Mouse (Mus musculus) myocyte (in vitro differentiated cells): ENCODE measurements at regions not wholly inside any gene's neighbourhood (a gene's known extent, or its start where the extent isn't known, plus 50 kb on each side); places are given as distances from the start of the nearest gene placed in this dataset.

ENCODE experiments used
- CEBPB ChIP-seq: IDR thresholded peaks from 2 replicates; pipeline ENCODE4 v1.6.1; 2011; ENCODE audit warnings: mild to moderate bottlenecking, moderate library complexity; ENCODE audit not compliant: poor library complexity, insufficient read depth, severe bottlenecking
- E2F4 ChIP-seq: IDR thresholded peaks from one replicate; pipeline ENCODE4 v1.6.1; 2011; ENCODE audit warnings: mild to moderate bottlenecking, control low read depth, moderate library complexity; ENCODE audit not compliant: insufficient read depth
- MAX ChIP-seq: IDR thresholded peaks from one replicate; pipeline ENCODE4 v1.6.1; 2011; ENCODE audit warnings: low read depth, mild to moderate bottlenecking, control low read depth
- POLR2A ChIP-seq: IDR thresholded peaks from one replicate; pipeline ENCODE4 v1.6.1; 2011; ENCODE audit warnings: low read depth, mild to moderate bottlenecking, control low read depth, moderate library complexity; ENCODE audit not compliant: insufficient read length
- SRF ChIP-seq: IDR thresholded peaks from one replicate; pipeline ENCODE4 v1.6.1; 2011; ENCODE audit warnings: low read depth; ENCODE audit not compliant: control insufficient read depth, insufficient read length
- TCF12 ChIP-seq: IDR thresholded peaks from one replicate; pipeline ENCODE4 v1.6.1; 2011; ENCODE audit warnings: mild to moderate bottlenecking, control low read depth; ENCODE audit not compliant: poor library complexity, insufficient read depth, severe bottlenecking

- TF ChIP-seq POLR2A (no peak), MAX (no peak), TCF12 (no peak), E2F4 (no peak), SRF (no peak), CEBPB (no peak)
These were observed 695.0 kb downstream of the Pcdh18 start for GRCm38 (mm10) chr3:49062081-49062480.
